Mouse (Mus musculus) bone marrow, adult 2 months (tissue): Measurements from ENCODE around the gene Svep1.

Experiments used
- CTCF ChIP-seq: fragments of 200-500 bp; IDR thresholded peaks from 2 replicates; pipeline ENCODE4 v1.5.1; 2011; ENCODE audit warnings: low read length, control low read depth; ENCODE audit not compliant: control insufficient read depth, insufficient read depth
- POLR2A ChIP-seq: fragments of 200-500 bp; IDR thresholded peaks from 2 replicates; pipeline ENCODE4 v1.6.1; 2011; ENCODE audit warnings: low read depth, mild to moderate bottlenecking, control low read depth, low read length, borderline replicate concordance; ENCODE audit not compliant: control insufficient read depth

DNA sequence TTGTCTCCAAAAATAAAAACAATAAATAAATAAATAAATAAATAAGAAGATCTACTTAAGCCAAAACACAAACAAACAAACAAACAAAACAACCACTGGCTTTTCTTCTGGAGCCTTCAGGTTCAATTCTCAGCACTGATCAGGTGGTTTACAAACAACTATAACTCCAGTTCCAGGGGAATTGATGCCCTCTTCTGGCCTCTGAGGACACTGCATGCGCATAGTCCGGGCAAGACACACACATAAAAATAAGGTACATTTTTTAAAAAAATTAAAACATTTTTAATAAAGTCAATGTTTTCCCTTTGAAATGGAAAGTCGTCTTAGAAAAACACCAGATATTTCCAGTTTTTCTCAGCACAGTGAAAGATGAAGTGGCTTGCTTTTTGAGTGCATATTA is 45.7 kb upstream of the Svep1 start:
- no peak for TF ChIP-seq POLR2A
- TF ChIP-seq CTCF, result no peak
